Mouse (Mus musculus): ENCODE results near the gene Maip1. TPM values are rescaled to one million over a fixed set of nuclear protein-coding genes. Genes with fewer than 3 reads are reported as not detected.

The Maip1 gene
- polyA plus RNA-seq, 1 experiment, result 6.9 TPM

- H3K4me3 ChIP-seq, result no peak overlapping the region
- H3ac ChIP-seq (ENCODE audit: control insufficient read depth, insufficient read length), result no peak overlapping the region
- TF ChIP-seq TCF3 (IDR thresholded peaks at IDR 0.05; ENCODE audit: insufficient read length, low read depth) (no peak), MAX (IDR thresholded peaks at IDR 0.05; ENCODE audit: low read depth) (no peak), E2F4 (IDR thresholded peaks at IDR 0.05; ENCODE audit: insufficient read depth) (no peak), POLR2AphosphoS2 (IDR thresholded peaks at IDR 0.05; ENCODE audit: insufficient read length, low read depth) (no peak), MYOD1 (IDR thresholded peaks at IDR 0.05; ENCODE audit: control insufficient read depth in 1 of 3, insufficient read length in 2 of 3, low read depth in 2 of 3) (no peak), MYOG (IDR thresholded peaks at IDR 0.05; ENCODE audit: control insufficient read depth in 1 of 3, insufficient read depth in 1 of 3, insufficient read length in 2 of 3, low read depth in 2 of 3) (no peak), CEBPB (IDR thresholded peaks at IDR 0.05; ENCODE audit: insufficient read depth, poor library complexity, severe bottlenecking) (no peak), REST (IDR thresholded peaks at IDR 0.05; ENCODE audit: insufficient read depth, insufficient read length) (no peak), POLR2A (IDR thresholded peaks at IDR 0.05; ENCODE audit: insufficient read length, low read depth) (no peak), TCF12 (IDR thresholded peaks at IDR 0.05; ENCODE audit: insufficient read depth, poor library complexity, severe bottlenecking) (no peak), SRF (IDR thresholded peaks at IDR 0.05; ENCODE audit: control insufficient read depth, insufficient read length, low read depth) (no peak), USF1 (IDR thresholded peaks at IDR 0.05; ENCODE audit: low read depth) (no peak)
- H3K79me2 ChIP-seq (ENCODE audit: control insufficient read depth, insufficient read depth), result no peaks in the 10 kb centered on the region
- H3K36me3 ChIP-seq (ENCODE audit: control insufficient read depth, insufficient read depth), result no peaks in the 10 kb centered on the region
- no peaks in the 10 kb centered on the region for H3K27me3 ChIP-seq (ENCODE audit: control insufficient read depth, insufficient read depth, insufficient read length)
- no peak overlapping the region for H3K4me2 ChIP-seq (ENCODE audit: low read depth)
Measured at GRCm38 (mm10) chr1:57370451-57370850, 35.7 kb upstream of the Maip1 start.

- Histone ChIP-seq H3K36me3 (ENCODE audit: control insufficient read depth, insufficient read depth) (no peaks in the 10 kb centered on the region), H3ac (ENCODE audit: control insufficient read depth, insufficient read length) (no peak overlapping the region), H3K27me3 (ENCODE audit: control insufficient read depth, insufficient read depth, insufficient read length) (no peaks in the 10 kb centered on the region), H3K4me3 (no peak overlapping the region), H3K4me2 (ENCODE audit: low read depth) (no peak overlapping the region), H3K79me2 (ENCODE audit: control insufficient read depth, insufficient read depth) (peaks cover 10% of the 10 kb centered on the region)
- TF ChIP-seq MYOG (IDR thresholded peaks at IDR 0.05; ENCODE audit: control insufficient read depth in 1 of 3, insufficient read depth in 1 of 3, insufficient read length in 2 of 3, low read depth in 2 of 3), result no peak
- no peak for TF ChIP-seq CEBPB (IDR thresholded peaks at IDR 0.05; ENCODE audit: insufficient read depth, poor library complexity, severe bottlenecking)
- TF ChIP-seq E2F4 (IDR thresholded peaks at IDR 0.05; ENCODE audit: insufficient read depth), result no peak
- TF ChIP-seq POLR2AphosphoS2 (IDR thresholded peaks at IDR 0.05; ENCODE audit: insufficient read length, low read depth), result no peak
- TF ChIP-seq MYOD1 (IDR thresholded peaks at IDR 0.05; ENCODE audit: control insufficient read depth in 1 of 3, insufficient read length in 2 of 3, low read depth in 2 of 3), result no peak
- no peak for TF ChIP-seq USF1 (IDR thresholded peaks at IDR 0.05; ENCODE audit: low read depth)
- no peak for TF ChIP-seq SRF (IDR thresholded peaks at IDR 0.05; ENCODE audit: control insufficient read depth, insufficient read length, low read depth)
- no peak for TF ChIP-seq POLR2A (IDR thresholded peaks at IDR 0.05; ENCODE audit: insufficient read length, low read depth)
- no peak for TF ChIP-seq REST (IDR thresholded peaks at IDR 0.05; ENCODE audit: insufficient read depth, insufficient read length)
Measured at GRCm38 (mm10) chr1:57375276-57375675, 30.9 kb upstream of the Maip1 start.

GRCm38 (mm10) chr1:57376806-57377205 is 29.3 kb upstream of the Maip1 start:
- H3K79me2 ChIP-seq (ENCODE audit: control insufficient read depth, insufficient read depth), result peaks cover 10% of the 10 kb centered on the region
- H3K4me2 ChIP-seq (ENCODE audit: low read depth), result peak overlapping the region; percentile 76
- TF ChIP-seq USF1 (IDR thresholded peaks at IDR 0.05; ENCODE audit: low read depth) (no peak), TCF12 (IDR thresholded peaks at IDR 0.05; ENCODE audit: insufficient read depth, poor library complexity, severe bottlenecking) (no peak), MYOD1 (IDR thresholded peaks at IDR 0.05; ENCODE audit: control insufficient read depth in 1 of 3, insufficient read length in 2 of 3, low read depth in 2 of 3) (no peak), POLR2A (IDR thresholded peaks at IDR 0.05; ENCODE audit: insufficient read length, low read depth) (no peak), SRF (IDR thresholded peaks at IDR 0.05; ENCODE audit: control insufficient read depth, insufficient read length, low read depth) (no peak), CEBPB (IDR thresholded peaks at IDR 0.05; ENCODE audit: insufficient read depth, poor library complexity, severe bottlenecking) (no peak), MAX (IDR thresholded peaks at IDR 0.05; ENCODE audit: low read depth) (no peak), POLR2AphosphoS2 (IDR thresholded peaks at IDR 0.05; ENCODE audit: insufficient read length, low read depth) (no peak), E2F4 (IDR thresholded peaks at IDR 0.05; ENCODE audit: insufficient read depth) (no peak), MYOG (IDR thresholded peaks at IDR 0.05; ENCODE audit: control insufficient read depth in 1 of 3, insufficient read depth in 1 of 3, insufficient read length in 2 of 3, low read depth in 2 of 3) (no peak), REST (IDR thresholded peaks at IDR 0.05; ENCODE audit: insufficient read depth, insufficient read length) (no peak), TCF3 (IDR thresholded peaks at IDR 0.05; ENCODE audit: insufficient read length, low read depth) (no peak)
- H3K36me3 ChIP-seq (ENCODE audit: control insufficient read depth, insufficient read depth), result no peaks in the 10 kb centered on the region
- peak overlapping the region; percentile 62 for H3K4me3 ChIP-seq
- no peaks in the 10 kb centered on the region for H3K27me3 ChIP-seq (ENCODE audit: control insufficient read depth, insufficient read depth, insufficient read length)
- no peak overlapping the region for H3ac ChIP-seq (ENCODE audit: control insufficient read depth, insufficient read length)

GRCm38 (mm10) chr1:57377376-57378341 is 28.5 kb upstream of the Maip1 start, which contains the start of gene 1700066M21Rik:
Gene 1700066M21Rik (plus strand): TSS chr1:57377620.
- TF ChIP-seq CEBPB (IDR thresholded peaks at IDR 0.05; ENCODE audit: insufficient read depth, poor library complexity, severe bottlenecking), result no peak
- TF ChIP-seq MYOD1 (IDR thresholded peaks at IDR 0.05; ENCODE audit: control insufficient read depth in 1 of 3, insufficient read length in 2 of 3, low read depth in 2 of 3), result peak in 1 of 3 experiments; percentile 50
- TF ChIP-seq E2F4 (IDR thresholded peaks at IDR 0.05; ENCODE audit: insufficient read depth), result peak; percentile 95
- peak; percentile 98 for TF ChIP-seq POLR2A (IDR thresholded peaks at IDR 0.05; ENCODE audit: insufficient read length, low read depth)
- no peak for TF ChIP-seq MAX (IDR thresholded peaks at IDR 0.05; ENCODE audit: low read depth)
- peak in 1 of 3 experiments; percentile 24 for TF ChIP-seq MYOG (IDR thresholded peaks at IDR 0.05; ENCODE audit: control insufficient read depth in 1 of 3, insufficient read depth in 1 of 3, insufficient read length in 2 of 3, low read depth in 2 of 3)
- TF ChIP-seq REST (IDR thresholded peaks at IDR 0.05; ENCODE audit: insufficient read depth, insufficient read length), result no peak
- no peak for TF ChIP-seq TCF3 (IDR thresholded peaks at IDR 0.05; ENCODE audit: insufficient read length, low read depth)
- no peak for TF ChIP-seq USF1 (IDR thresholded peaks at IDR 0.05; ENCODE audit: low read depth)
- peak; percentile 97 for TF ChIP-seq POLR2AphosphoS2 (IDR thresholded peaks at IDR 0.05; ENCODE audit: insufficient read length, low read depth)
- Histone ChIP-seq H3K4me2 (ENCODE audit: low read depth) (peak within 1 kb of the TSS; percentile 97), H3K27me3 (ENCODE audit: control insufficient read depth, insufficient read depth, insufficient read length) (no peaks in the 10 kb centered on the region), H3K79me2 (ENCODE audit: control insufficient read depth, insufficient read depth) (peaks cover 10% of the 10 kb centered on the region), H3K36me3 (ENCODE audit: control insufficient read depth, insufficient read depth) (no peaks in the 10 kb centered on the region), H3K4me3 (peak within 1 kb of the TSS; percentile 62), H3ac (ENCODE audit: control insufficient read depth, insufficient read length) (peak within 1 kb of the TSS; percentile 46)
